Mouse (Mus musculus) intestine, embryonic 16.5 days (tissue): ENCODE data around the gene Rgs16. TPM values are rescaled to one million over a fixed set of nuclear protein-coding genes. Genes with fewer than 3 reads are reported as not detected.

Experiments used
- ATAC-seq: fragments of 200-750 bp; cut with Nextera tagmentation; 2 replicates; pipeline ENCODE4 v1.8.0; 2017; ENCODE audit warnings: moderate TSS enrichment, moderate library complexity
- H3K27ac ChIP-seq: fragments of 300-500 bp; sonication (generic); 2 replicates; pipeline ENCODE4 v1.5.1; 2014; ENCODE audit warnings: mild to moderate bottlenecking, low read length
- H3K27me3 ChIP-seq: fragments of 300-500 bp; sonication (generic); replicated peaks from 2 replicates; pipeline ENCODE4 v1.6.1; 2014; ENCODE audit warnings: low read length, control low read depth, mixed read lengths; ENCODE audit not compliant: control insufficient read depth, insufficient read depth
- H3K36me3 ChIP-seq: fragments of 300-500 bp; sonication (generic); 2 replicates; pipeline ENCODE4 v1.6.1; 2014; ENCODE audit warnings: low read length, control low read depth; ENCODE audit not compliant: control insufficient read depth, insufficient read depth
- H3K4me1 ChIP-seq: fragments of 300-500 bp; sonication (generic); 2 replicates; pipeline ENCODE4 v1.6.1; 2014; ENCODE audit warnings: low read length, control low read depth, mixed read lengths; ENCODE audit not compliant: control insufficient read depth, insufficient read depth
- H3K4me2 ChIP-seq: fragments of 300-500 bp; sonication (generic); 2 replicates; pipeline ENCODE4 v1.6.1; 2014; ENCODE audit warnings: low read depth, low read length, control low read depth
- H3K4me3 ChIP-seq: fragments of 300-500 bp; sonication (generic); 2 replicates; pipeline ENCODE4 v1.5.1; 2014; ENCODE audit warnings: mild to moderate bottlenecking, low read length
- H3K9ac ChIP-seq: fragments of 300-500 bp; sonication (generic); 2 replicates; pipeline ENCODE4 v1.6.1; 2014; ENCODE audit warnings: low read depth, low read length
- H3K9me3 ChIP-seq: fragments of 300-500 bp; sonication (generic); 2 replicates; pipeline ENCODE4 v1.6.1; 2016; ENCODE audit warnings: low read length, control low read depth; ENCODE audit not compliant: control insufficient read depth
- WGBS: fragments of 180-500 bp; shearing (Covaris S2); extraction: QIAGEN DNeasy Blood & Tissue Kit; methylation state at CpG from one replicate; pipeline ENCODE4 v1.1.7; 2014; 5-methylcytosine and 5-hydroxymethylcytosine counted together
- polyA plus RNA-seq: library from polyadenylated mRNA; unstranded; fragments of >200 nt; fragmentation: Nextera tagmentation; extraction: Ambion mirVana; gene quantifications from 2 replicates; pipeline ENCODE4 v1.2.1, GENCODE M21; 2015

The Rgs16 gene
- polyA plus RNA-seq, 1 experiment from 2014 or later, result 5.3 TPM

GRCm38 (mm10) chr1:153776257-153776656, 36.1 kb downstream of the Rgs16 start:
- no peak for ATAC-seq
- Histone ChIP-seq H3K4me1 (0 out of 2 replicates have a peak, but pooled peaks cover 3% of the 10 kb centered on the region), H3K9ac (no peak overlapping the region), H3K4me2 (no peak overlapping the region), H3K4me3 (no peak overlapping the region), H3K27me3 (no peaks in the 10 kb centered on the region), H3K9me3 (no peaks in the 10 kb centered on the region), H3K27ac (no peak overlapping the region), H3K36me3 (no peaks in the 10 kb centered on the region)
- WGBS, result 84% methylated on average over 7 of the region's 7 CpGs

DNA sequence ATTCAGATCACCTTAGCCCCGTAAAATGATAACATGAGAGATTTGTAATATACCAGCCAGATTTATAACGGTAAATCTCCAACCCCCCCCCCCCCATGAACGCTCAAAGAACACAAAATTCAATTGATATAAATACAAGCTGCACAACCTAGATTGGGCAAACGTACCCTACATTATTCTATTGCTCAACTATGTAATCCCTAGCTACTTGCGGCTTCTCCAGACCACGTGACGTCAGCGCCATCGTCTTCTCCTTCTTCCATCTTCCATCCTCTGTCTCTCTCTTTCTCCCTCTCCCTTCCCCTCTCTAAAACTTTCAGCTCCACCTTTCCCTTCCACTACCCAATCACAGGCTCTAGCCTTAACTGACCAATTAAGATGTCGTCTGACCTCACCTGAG, 38.1 kb downstream of the Rgs16 start:
- no peaks in the 10 kb centered on the region for H3K9me3 ChIP-seq
- 0 out of 2 replicates have a peak, but pooled peaks cover 3% of the 10 kb centered on the region for H3K4me1 ChIP-seq
- H3K9ac ChIP-seq, result no peak overlapping the region
- no peak overlapping the region for H3K4me2 ChIP-seq
- no peaks in the 10 kb centered on the region for H3K36me3 ChIP-seq
- no peak overlapping the region for H3K27ac ChIP-seq
- ATAC-seq, result no peak
- H3K27me3 ChIP-seq, result no peaks in the 10 kb centered on the region
- WGBS, result 92% methylated on average over 10 of the region's 10 CpGs
- H3K4me3 ChIP-seq, result no peak overlapping the region

GRCm38 (mm10) chr1:153783339-153783738, 43.2 kb downstream of the Rgs16 start:
- H3K4me2 ChIP-seq, result no peak overlapping the region
- H3K9ac ChIP-seq, result no peak overlapping the region
- H3K9me3 ChIP-seq, result no peaks in the 10 kb centered on the region
- H3K27me3 ChIP-seq, result no peaks in the 10 kb centered on the region
- 40% methylated on average over 1 of the region's 1 CpGs for WGBS
- no peaks in the 10 kb centered on the region for H3K4me1 ChIP-seq
- ATAC-seq, result no peak
- H3K27ac ChIP-seq, result no peak overlapping the region
- no peaks in the 10 kb centered on the region for H3K36me3 ChIP-seq
- no peak overlapping the region for H3K4me3 ChIP-seq

DNA sequence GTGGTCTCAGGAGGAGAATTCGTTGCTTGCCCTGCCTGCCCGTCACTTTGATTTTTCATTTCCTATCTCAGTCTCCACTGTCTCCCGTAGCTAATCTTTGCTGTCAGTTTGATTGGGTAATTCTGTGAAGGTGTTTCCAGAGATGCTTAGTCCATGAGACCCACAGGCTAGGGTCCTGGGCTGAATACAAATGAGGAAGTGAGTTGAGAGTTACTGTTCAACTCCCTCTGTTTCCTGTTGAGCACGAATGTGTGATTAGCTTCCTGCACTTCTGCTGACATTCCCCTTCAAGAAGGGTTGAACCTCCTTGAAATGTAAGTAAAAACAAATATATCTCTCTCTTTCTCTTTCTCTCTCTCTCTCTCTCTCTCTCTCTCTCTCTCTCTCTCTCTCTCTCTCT, 45.5 kb downstream of the Rgs16 start:
- Histone ChIP-seq H3K9ac (no peak overlapping the region), H3K27ac (no peak overlapping the region), H3K36me3 (no peaks in the 10 kb centered on the region), H3K4me1 (no peaks in the 10 kb centered on the region), H3K9me3 (no peaks in the 10 kb centered on the region), H3K27me3 (no peaks in the 10 kb centered on the region), H3K4me2 (no peak overlapping the region), H3K4me3 (no peak overlapping the region)
- no peak for ATAC-seq
- WGBS, result 63% methylated on average over 4 of the region's 4 CpGs

- 66% methylated on average over 2 of the region's 2 CpGs for WGBS
- Histone ChIP-seq H3K27ac (no peak overlapping the region), H3K9ac (no peak overlapping the region), H3K36me3 (no peaks in the 10 kb centered on the region), H3K4me1 (no peaks in the 10 kb centered on the region), H3K27me3 (no peaks in the 10 kb centered on the region), H3K9me3 (no peaks in the 10 kb centered on the region), H3K4me3 (no peak overlapping the region), H3K4me2 (no peak overlapping the region)
- ATAC-seq, result no peak
These were observed 50.6 kb downstream of the Rgs16 start for GRCm38 (mm10) chr1:153790708-153791107.

DNA sequence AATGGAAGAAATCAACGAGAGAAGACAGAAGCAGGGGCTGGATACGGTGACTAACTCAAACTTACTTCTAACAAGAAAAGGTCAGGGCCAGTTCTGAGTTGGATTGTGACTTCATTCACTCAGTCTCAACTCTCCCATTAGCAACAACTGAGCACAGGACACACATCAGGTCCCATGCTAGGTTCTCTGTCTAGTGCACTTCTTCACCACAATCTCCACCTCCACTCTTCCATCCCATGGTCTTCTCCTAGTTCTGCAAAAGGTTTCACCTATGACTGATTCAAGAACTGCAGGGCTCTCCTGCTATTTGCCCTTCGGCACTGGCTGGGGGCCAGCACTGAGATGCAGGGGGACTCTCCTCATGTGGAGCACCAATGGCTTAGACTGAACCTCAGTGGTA, 54.1 kb downstream of the Rgs16 start:
- Histone ChIP-seq H3K27ac (no peak overlapping the region), H3K9me3 (no peaks in the 10 kb centered on the region), H3K27me3 (no peaks in the 10 kb centered on the region), H3K4me3 (no peak overlapping the region), H3K9ac (no peak overlapping the region), H3K36me3 (no peaks in the 10 kb centered on the region), H3K4me2 (no peak overlapping the region), H3K4me1 (no peaks in the 10 kb centered on the region)
- ATAC-seq, result no peak
- WGBS, result 71% methylated on average over 3 of the region's 3 CpGs

Other genes with a start within 250 kb of the Rgs16 start
- 174 and 289 TPM in 2 replicates for gene Npl, start 190.3 kb upstream of the Rgs16 start, polyA plus RNA-seq
- gene Rgs8, start 87.3 kb upstream of the Rgs16 start, polyA plus RNA-seq, result 0.09 and 0.22 TPM in 2 replicates
- gene Rnasel, start 9.1 kb downstream of the Rgs16 start, polyA plus RNA-seq, result 32.4 and 35.9 TPM in 2 replicates
- not detected in 2 replicates for gene Rgsl1, start 103.8 kb downstream of the Rgs16 start, polyA plus RNA-seq
- gene Teddm1b, start 134.0 kb downstream of the Rgs16 start, polyA plus RNA-seq, result 0.07 and 0.10 TPM in 2 replicates
- gene Teddm1a, start 151.4 kb downstream of the Rgs16 start, polyA plus RNA-seq, result not detected in 2 replicates
- 61.0 and 66.0 TPM in 2 replicates for gene Glul, start 159.6 kb downstream of the Rgs16 start, polyA plus RNA-seq
- gene Teddm2, start 159.9 kb downstream of the Rgs16 start, polyA plus RNA-seq, result 0.18 and 0.21 TPM in 2 replicates